Mouse (Mus musculus): Measurements from ENCODE around the gene Zfp384.
"Not testable (repeated sequence)": the region's sequence is repeated elsewhere in the genome, so short reads cannot be mapped to it uniquely, and the experiment has no call there.

The Zfp384 gene

DNA sequence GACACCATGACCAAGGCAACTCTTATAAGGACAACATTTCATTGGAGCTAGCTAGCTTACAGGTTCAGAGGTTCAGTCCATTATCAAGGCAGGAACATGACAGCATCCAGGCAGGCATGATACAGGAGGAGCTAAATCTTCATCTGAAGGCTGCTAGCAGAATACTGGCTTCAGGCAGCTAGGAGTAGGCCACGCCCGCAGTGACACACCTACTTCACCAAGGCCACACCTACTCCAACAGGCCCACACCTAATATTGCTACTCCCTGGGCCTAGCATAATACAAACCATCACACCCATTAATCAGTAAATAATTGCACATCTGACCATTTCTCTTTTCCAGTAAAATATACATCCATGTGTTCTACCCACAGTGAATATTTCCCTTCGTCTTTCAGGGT, 8.7 kb downstream of the Zfp384 start:
- no peak for DNase-seq (ENCODE audit: low read depth)

DNA sequence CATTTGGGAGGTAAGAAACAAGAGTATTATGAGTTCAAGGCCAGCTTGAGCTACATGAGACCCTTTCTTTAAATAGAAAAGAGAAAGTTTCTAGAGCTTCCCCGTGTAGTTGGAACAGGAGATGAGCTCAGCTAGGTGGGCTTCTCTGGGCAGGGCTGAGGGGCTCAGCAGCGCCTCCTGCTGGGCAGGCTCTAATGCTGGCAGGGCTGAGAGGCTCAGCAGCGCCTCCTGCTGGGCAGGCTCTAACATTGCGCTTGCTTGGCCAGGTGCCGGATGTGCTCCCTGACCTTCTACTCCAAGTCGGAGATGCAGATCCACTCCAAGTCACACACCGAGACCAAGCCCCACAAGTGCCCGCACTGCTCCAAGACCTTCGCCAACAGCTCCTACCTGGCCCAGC, 21.6 kb downstream of the Zfp384 start:
- DNase-seq (ENCODE audit: low read depth): not testable (repeated sequence)

DNA sequence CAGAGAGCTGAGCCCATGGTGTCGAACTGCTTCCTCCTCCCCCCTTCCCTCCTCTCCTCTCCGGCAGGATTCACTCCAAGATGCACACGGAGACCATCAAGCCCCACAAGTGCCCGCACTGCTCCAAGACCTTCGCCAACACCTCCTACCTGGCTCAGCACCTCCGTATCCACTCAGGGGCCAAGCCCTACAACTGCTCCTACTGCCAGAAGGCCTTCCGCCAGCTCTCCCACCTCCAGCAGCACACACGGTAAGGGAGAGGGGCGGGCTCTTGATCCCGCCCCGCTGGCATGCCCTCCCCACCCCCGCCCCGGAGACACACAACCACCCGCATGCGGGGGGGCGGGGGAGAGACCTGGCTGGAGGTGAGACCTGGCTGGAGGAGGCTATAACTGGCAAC, 22.7 kb downstream of the Zfp384 start:
- no peak for DNase-seq (ENCODE audit: low read depth)

- DNase-seq (ENCODE audit: low read depth): no peak
Measured at GRCm38 (mm10) chr6:125038666-125039065, 29.7 kb downstream of the Zfp384 start.

GRCm38 (mm10) chr6:125039131-125039530, 30.2 kb downstream of the Zfp384 start:
- DNase-seq (ENCODE audit: low read depth): no peak

DNA sequence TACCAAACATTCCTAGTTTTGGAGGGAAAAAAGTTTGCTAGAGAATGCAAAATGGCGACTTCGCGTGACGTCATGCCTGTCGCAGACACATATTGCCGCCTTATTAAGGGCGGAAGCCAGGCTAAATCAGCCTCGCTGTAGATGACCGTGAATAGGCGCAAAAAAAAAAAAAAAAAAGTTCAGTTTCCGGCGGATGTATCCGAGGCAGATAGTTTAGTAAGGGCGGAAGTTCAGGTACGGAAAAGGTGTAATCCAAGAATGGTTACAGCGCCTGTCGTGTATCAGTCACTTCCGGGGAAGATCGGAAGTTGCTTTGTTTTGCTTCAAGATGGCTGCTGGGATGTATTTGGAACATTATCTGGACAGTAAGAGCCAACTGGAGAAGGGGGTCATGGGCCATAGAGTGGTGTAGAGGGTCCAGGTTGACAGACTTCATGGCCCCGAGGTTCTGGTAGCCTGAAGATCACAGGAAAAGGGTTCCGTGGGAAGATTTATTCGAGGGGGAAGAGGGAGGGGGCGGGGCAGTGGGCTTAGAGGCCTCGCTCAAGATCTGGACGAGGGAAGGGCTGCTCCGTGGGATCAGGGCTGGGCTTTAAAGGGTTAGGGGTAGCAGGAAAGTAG, 30.7 kb downstream of the Zfp384 start, which contains the start of gene Ing4:
TSS of gene Ing4 (plus strand) at position 228 of the 621 bp plus-strand sequence.
- DNase-seq (ENCODE audit: low read depth): peak; percentile 96

DNA sequence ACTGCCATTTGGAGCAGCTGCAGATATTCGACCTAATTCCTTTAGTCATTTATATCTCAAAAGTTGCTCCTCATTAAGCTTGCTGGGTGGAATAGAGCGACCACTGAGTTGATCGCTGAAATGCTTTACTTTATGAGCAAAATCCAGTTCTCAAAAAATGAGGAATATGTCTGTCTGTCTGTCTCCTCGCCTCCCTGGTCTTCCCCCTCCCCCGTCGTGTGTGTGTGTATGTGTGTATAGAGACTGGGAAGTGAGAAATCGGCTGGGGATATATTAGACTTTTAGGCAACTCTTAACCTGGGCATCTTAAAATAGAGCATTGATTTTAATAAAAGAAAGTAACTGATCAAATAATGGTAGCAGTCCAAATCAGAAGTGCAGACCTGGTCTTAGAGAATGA, 31.3 kb downstream of the Zfp384 start:
- no peak for DNase-seq (ENCODE audit: low read depth)

DNA sequence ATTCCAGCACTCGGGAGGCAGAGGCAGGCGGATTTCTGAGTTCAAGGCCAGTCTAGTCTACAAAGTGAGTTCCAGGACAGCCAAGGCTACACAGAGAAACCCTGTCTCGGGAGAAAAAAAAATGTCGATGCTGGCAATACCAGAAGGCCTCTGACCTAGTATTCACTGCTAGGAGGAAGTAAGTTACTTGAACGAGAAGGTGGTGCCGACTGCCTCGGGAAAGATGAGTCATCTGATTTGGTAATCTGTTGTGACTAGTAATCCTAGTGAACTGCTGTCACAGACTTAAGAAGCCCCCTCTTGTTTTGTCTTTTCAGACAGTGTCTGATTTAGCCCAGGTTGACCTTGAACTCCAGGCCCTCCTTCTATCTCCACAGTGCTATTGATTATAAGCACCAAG, 32.1 kb downstream of the Zfp384 start:
- no peak for DNase-seq (ENCODE audit: low read depth)

GRCm38 (mm10) chr6:125042081-125042480, 33.1 kb downstream of the Zfp384 start:
- no peak for DNase-seq (ENCODE audit: low read depth)

- DNase-seq (ENCODE audit: low read depth): peak; percentile 62
Measured at GRCm38 (mm10) chr6:125046691-125047090, 37.7 kb downstream of the Zfp384 start.

DNA sequence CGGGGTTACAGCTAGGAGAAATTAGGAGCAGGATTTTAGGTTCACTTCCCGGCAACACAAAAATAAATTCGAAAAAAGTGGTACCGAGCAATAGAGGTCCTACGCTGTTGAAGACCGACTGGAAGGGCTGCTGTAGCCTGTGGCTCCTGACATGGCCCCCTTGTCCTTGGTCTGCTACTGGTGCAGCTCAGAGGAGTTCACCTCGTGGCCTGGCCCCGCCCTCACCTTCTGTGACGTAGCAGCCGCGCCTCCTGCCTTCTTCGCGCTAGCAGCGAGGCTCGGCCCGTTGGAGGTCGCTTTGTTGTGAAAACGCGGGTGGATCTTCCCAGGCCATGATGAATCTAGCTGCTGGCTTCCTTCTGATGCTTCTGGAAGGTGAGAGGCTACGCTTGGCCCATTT, 40.7 kb downstream of the Zfp384 start, which contains the start of gene Acrbp:
TSS of gene Acrbp (plus strand) at position 12 of the 400 bp plus-strand sequence.
- DNase-seq (ENCODE audit: low read depth): no peak

DNA sequence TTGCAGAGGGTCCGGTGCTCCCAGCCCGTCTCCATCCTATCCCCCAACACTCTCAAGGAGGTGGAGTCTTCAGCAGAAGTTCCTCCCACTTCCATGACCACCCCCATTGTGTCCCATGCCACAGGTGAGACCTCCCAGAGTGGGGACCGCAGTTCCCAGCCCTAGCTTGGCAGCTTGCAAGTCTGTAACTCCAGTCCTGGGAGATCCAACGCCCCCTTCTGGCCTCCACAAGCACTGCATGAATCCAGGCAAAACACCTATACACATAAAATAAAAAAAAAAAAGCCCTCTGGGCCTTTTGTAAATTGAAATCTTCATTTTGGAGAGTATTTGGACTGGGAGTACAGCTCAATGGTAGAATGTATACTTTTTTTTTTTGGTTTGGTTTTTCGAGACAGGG, 42.3 kb downstream of the Zfp384 start:
- no peak for DNase-seq (ENCODE audit: low read depth)

DNA sequence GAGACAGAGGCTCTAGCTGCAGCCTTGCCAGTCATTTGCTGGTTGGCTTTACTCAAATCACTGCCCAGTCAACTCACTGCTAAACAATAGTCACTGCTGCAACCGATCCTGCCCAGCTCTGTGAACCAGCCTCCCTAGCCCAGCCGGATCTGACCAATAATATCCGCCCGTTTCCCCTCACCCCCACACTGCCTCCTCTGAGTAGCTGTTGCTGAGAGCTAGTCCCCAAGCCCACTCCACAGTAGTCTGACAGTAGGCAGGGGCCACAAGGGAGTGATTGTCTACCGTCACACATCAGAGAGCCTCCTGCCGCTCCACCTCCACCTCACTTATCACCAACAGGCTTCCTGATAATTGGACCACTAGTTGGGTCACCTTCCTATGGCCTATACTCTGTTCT, 52.5 kb downstream of the Zfp384 start:
- no peak for DNase-seq (ENCODE audit: low read depth)

GRCm38 (mm10) chr6:125062511-125062910, 53.6 kb downstream of the Zfp384 start:
- DNase-seq (ENCODE audit: low read depth): no peak

GRCm38 (mm10) chr6:125063906-125064305, 55.0 kb downstream of the Zfp384 start:
- no peak for DNase-seq (ENCODE audit: low read depth)

GRCm38 (mm10) chr6:125065223-125065622, 56.3 kb downstream of the Zfp384 start:
- DNase-seq (ENCODE audit: low read depth): not testable (repeated sequence)

GRCm38 (mm10) chr6:125067571-125067995, 58.6 kb downstream of the Zfp384 start, which contains the start of gene Lpar5:
Gene Lpar5, plus strand, starts transcription at chr6:125067920.
- no peak for DNase-seq (ENCODE audit: low read depth)

- DNase-seq (ENCODE audit: low read depth): no peak
Measured at GRCm38 (mm10) chr6:125071170-125071895, 62.4 kb downstream of the Zfp384 start.

DNA sequence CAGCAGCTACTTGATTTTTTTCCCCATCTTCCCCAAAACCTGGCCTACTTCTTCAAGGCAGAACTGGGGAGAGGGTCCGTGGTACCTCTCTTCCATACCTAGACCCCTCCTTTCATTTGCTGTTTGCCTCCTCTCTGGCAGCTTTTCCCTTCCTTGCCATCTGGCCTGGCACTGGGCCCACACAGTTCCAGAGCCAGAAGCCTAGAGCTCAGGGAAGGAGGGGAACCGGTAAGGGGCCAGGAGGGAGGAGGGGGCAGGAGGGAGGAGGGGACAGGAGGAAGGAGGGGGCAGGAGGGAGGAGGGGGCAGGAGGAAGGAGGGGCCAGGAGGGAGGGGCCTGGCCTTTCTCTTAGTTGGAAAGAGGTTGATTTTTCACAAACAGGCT, 62.9 kb downstream of the Zfp384 start:
- DNase-seq (ENCODE audit: low read depth): no peak

- DNase-seq (ENCODE audit: low read depth): no peak
Measured at GRCm38 (mm10) chr6:125073825-125074224, 64.9 kb downstream of the Zfp384 start.

GRCm38 (mm10) chr6:125081394-125081793, 72.4 kb downstream of the Zfp384 start:
- no peak for DNase-seq (ENCODE audit: low read depth)

- peak; percentile 88 for DNase-seq (ENCODE audit: low read depth)
Measured at GRCm38 (mm10) chr6:125081797-125082560, 73.0 kb downstream of the Zfp384 start.
